Mouse (Mus musculus) ovary, adult 18-20 months (tissue): ENCODE measurements at regions not wholly inside any gene's neighbourhood (a gene's known extent, or its start where the extent isn't known, plus 50 kb on each side); places are given as distances from the start of the nearest gene placed in this dataset.

Source experiments
- DNase-seq: peaks from one replicate; pipeline ENCODE4 v3.0.0; 2022; ENCODE audit warnings: low spot score, mixed read lengths

- no peak for DNase-seq
Observed at GRCm38 (mm10) chr8:42144685-42145084, 727.8 kb upstream of the Frg1 start.

GRCm38 (mm10) chr8:42144220-42144619 lies 727.3 kb upstream of the Frg1 start:
- DNase-seq: no peak

- DNase-seq: no peak
Observed at GRCm38 (mm10) chr8:42107582-42107981, 690.7 kb upstream of the Frg1 start.

GRCm38 (mm10) chr8:42069314-42069713 lies 652.4 kb upstream of the Frg1 start:
- no peak for DNase-seq

GRCm38 (mm10) chr8:42043526-42043925 lies 626.7 kb upstream of the Frg1 start:
- no peak for DNase-seq

GRCm38 (mm10) chr8:42039245-42039644 lies 622.4 kb upstream of the Frg1 start:
- no peak for DNase-seq

GRCm38 (mm10) chr8:42026934-42027333 lies 610.1 kb upstream of the Frg1 start:
- DNase-seq: no peak

GRCm38 (mm10) chr8:42017786-42018185 lies 600.9 kb upstream of the Frg1 start:
- no peak for DNase-seq

GRCm38 (mm10) chr8:42003170-42003569 lies 586.3 kb upstream of the Frg1 start:
- DNase-seq: no peak

GRCm38 (mm10) chr8:41989040-41989501 lies 572.2 kb upstream of the Frg1 start:
- DNase-seq: no peak

GRCm38 (mm10) chr8:41988216-41988615 lies 571.3 kb upstream of the Frg1 start:
- no peak for DNase-seq

- DNase-seq: no peak
Observed at GRCm38 (mm10) chr8:41987417-41987816, 570.5 kb upstream of the Frg1 start.

- no peak for DNase-seq
Observed at GRCm38 (mm10) chr8:41972416-41972815, 555.5 kb upstream of the Frg1 start.

GRCm38 (mm10) chr8:41970536-41970935 lies 553.7 kb upstream of the Frg1 start:
- DNase-seq: no peak

- no peak for DNase-seq
Observed at GRCm38 (mm10) chr8:41969408-41969807, 552.5 kb upstream of the Frg1 start.

- no peak for DNase-seq
Observed at GRCm38 (mm10) chr8:41964088-41964487, 547.2 kb upstream of the Frg1 start.

GRCm38 (mm10) chr8:41956878-41957277 lies 540.0 kb upstream of the Frg1 start:
- DNase-seq: no peak

GRCm38 (mm10) chr8:41950736-41951135 lies 533.9 kb upstream of the Frg1 start:
- no peak for DNase-seq

GRCm38 (mm10) chr8:41939298-41939697 lies 522.4 kb upstream of the Frg1 start:
- no peak for DNase-seq

GRCm38 (mm10) chr8:41921106-41921505 lies 504.2 kb upstream of the Frg1 start:
- DNase-seq: no peak

GRCm38 (mm10) chr8:41920536-41920935 lies 503.7 kb upstream of the Frg1 start:
- DNase-seq: no peak

- no peak for DNase-seq
Observed at GRCm38 (mm10) chr8:41878029-41878748, 461.3 kb upstream of the Frg1 start.

GRCm38 (mm10) chr8:41869681-41870356 lies 452.9 kb upstream of the Frg1 start:
- no peak for DNase-seq

GRCm38 (mm10) chr8:41860918-41861317 lies 444.0 kb upstream of the Frg1 start:
- DNase-seq: no peak
